Mouse (Mus musculus): ENCODE results near the gene Gm11562.
"Not testable (repeated sequence)": the region's sequence is repeated elsewhere in the genome, so short reads cannot be mapped to it uniquely, and the experiment has no call there.

Gene Gm11562

GRCm38 (mm10) chr11:99620335-99620734 lies at the start of gene Gm11562:
Gene Gm11562 (minus strand): TSS chr11:99620435.
- in situ Hi-C loops (cut with MboI; ENCODE audit: low sequenced_read_pairs) = no loop called here

- in situ Hi-C loops (cut with MboI; ENCODE audit: low sequenced_read_pairs) = no loop called here
Measured at GRCm38 (mm10) chr11:99665860-99666259, 45.6 kb upstream of the Gm11562 start, which contains the start of gene Krtap4-6. Gene Krtap4-6 (minus strand): TSS chr11:99665960.

- in situ Hi-C loops (cut with MboI; ENCODE audit: low sequenced_read_pairs) = no loop called here
Measured at GRCm38 (mm10) chr11:99662802-99663201, 42.6 kb upstream of the Gm11562 start.

- in situ Hi-C loops (cut with MboI; ENCODE audit: low sequenced_read_pairs) = no loop called here
Measured at GRCm38 (mm10) chr11:99659256-99659655, 39.0 kb upstream of the Gm11562 start.

- in situ Hi-C loops (cut with MboI; ENCODE audit: low sequenced_read_pairs) = not testable (repeated sequence)
Measured at GRCm38 (mm10) chr11:99658467-99659010, 38.3 kb upstream of the Gm11562 start, which contains the start of gene Gm11563. Gene Gm11563 (minus strand): TSS chr11:99658960.

GRCm38 (mm10) chr11:99657051-99657450 lies 36.8 kb upstream of the Gm11562 start:
- in situ Hi-C loops (cut with MboI; ENCODE audit: low sequenced_read_pairs) = no loop called here

GRCm38 (mm10) chr11:99650136-99650535 lies 29.9 kb upstream of the Gm11562 start, which contains the start of gene Gm11555:
Gene Gm11555 (minus strand): TSS chr11:99650236.
- in situ Hi-C loops (cut with MboI; ENCODE audit: low sequenced_read_pairs) = no loop called here

GRCm38 (mm10) chr11:99646444-99646843 lies 26.2 kb upstream of the Gm11562 start:
- in situ Hi-C loops (cut with MboI; ENCODE audit: low sequenced_read_pairs) = no loop called here

- in situ Hi-C loops (cut with MboI; ENCODE audit: low sequenced_read_pairs) = no loop called here
Measured at GRCm38 (mm10) chr11:99644351-99644750, 24.1 kb upstream of the Gm11562 start.

- in situ Hi-C loops (cut with MboI; ENCODE audit: low sequenced_read_pairs) = not testable (repeated sequence)
Measured at GRCm38 (mm10) chr11:99643635-99644139, 23.5 kb upstream of the Gm11562 start, which contains the start of gene Krtap4-7. Gene Krtap4-7 (minus strand): TSS chr11:99644089.

GRCm38 (mm10) chr11:99640926-99641325 lies 20.7 kb upstream of the Gm11562 start:
- in situ Hi-C loops (cut with MboI; ENCODE audit: low sequenced_read_pairs) = no loop called here

- in situ Hi-C loops (cut with MboI; ENCODE audit: low sequenced_read_pairs) = no loop called here
Measured at GRCm38 (mm10) chr11:99637086-99637485, 16.9 kb upstream of the Gm11562 start.

- in situ Hi-C loops (cut with MboI; ENCODE audit: low sequenced_read_pairs) = no loop called here
Measured at GRCm38 (mm10) chr11:99634653-99635134, 14.5 kb upstream of the Gm11562 start, which contains the start of gene Krtap4-2. Gene Krtap4-2 (minus strand): TSS chr11:99635084.

- in situ Hi-C loops (cut with MboI; ENCODE audit: low sequenced_read_pairs) = no loop called here
Measured at GRCm38 (mm10) chr11:99633293-99633692, 13.1 kb upstream of the Gm11562 start.

GRCm38 (mm10) chr11:99630890-99631289 lies 10.7 kb upstream of the Gm11562 start:
- in situ Hi-C loops (cut with MboI; ENCODE audit: low sequenced_read_pairs) = no loop called here

- in situ Hi-C loops (cut with MboI; ENCODE audit: low sequenced_read_pairs) = no loop called here
Measured at GRCm38 (mm10) chr11:99628138-99628537, 7.9 kb upstream of the Gm11562 start, which contains the start of gene Krtap4-1. Gene Krtap4-1 (minus strand): TSS chr11:99628238.

GRCm38 (mm10) chr11:99614796-99615363 lies 5.4 kb downstream of the Gm11562 start, which contains the start of gene Krtap2-4:
Gene Krtap2-4 (minus strand): TSS chr11:99614846.
- in situ Hi-C loops (cut with MboI; ENCODE audit: low sequenced_read_pairs) = no loop called here

GRCm38 (mm10) chr11:99610089-99610488 lies 10.1 kb downstream of the Gm11562 start, which contains the start of gene Gm11937:
Gene Gm11937 (minus strand): TSS chr11:99610189.
- in situ Hi-C loops (cut with MboI; ENCODE audit: low sequenced_read_pairs) = not testable (repeated sequence)

- in situ Hi-C loops (cut with MboI; ENCODE audit: low sequenced_read_pairs) = no loop called here
Measured at GRCm38 (mm10) chr11:99609126-99609525, 11.1 kb downstream of the Gm11562 start.

GRCm38 (mm10) chr11:99603208-99603607 lies 17.0 kb downstream of the Gm11562 start, which contains the start of gene Gm11938:
Gene Gm11938 (minus strand): TSS chr11:99603308.
- in situ Hi-C loops (cut with MboI; ENCODE audit: low sequenced_read_pairs) = not testable (repeated sequence)

- in situ Hi-C loops (cut with MboI; ENCODE audit: low sequenced_read_pairs) = not testable (repeated sequence)
Measured at GRCm38 (mm10) chr11:99597742-99598141, 22.5 kb downstream of the Gm11562 start, which contains the start of gene Krtap9-3. Gene Krtap9-3 (minus strand): TSS chr11:99598105.

GRCm38 (mm10) chr11:99590981-99591380 lies 29.3 kb downstream of the Gm11562 start, which contains the start of gene Krtap1-3:
Gene Krtap1-3 (minus strand): TSS chr11:99591339.
- in situ Hi-C loops (cut with MboI; ENCODE audit: low sequenced_read_pairs) = no loop called here
